Mouse (Mus musculus): ENCODE results near the gene Ip6k2.

DNA sequence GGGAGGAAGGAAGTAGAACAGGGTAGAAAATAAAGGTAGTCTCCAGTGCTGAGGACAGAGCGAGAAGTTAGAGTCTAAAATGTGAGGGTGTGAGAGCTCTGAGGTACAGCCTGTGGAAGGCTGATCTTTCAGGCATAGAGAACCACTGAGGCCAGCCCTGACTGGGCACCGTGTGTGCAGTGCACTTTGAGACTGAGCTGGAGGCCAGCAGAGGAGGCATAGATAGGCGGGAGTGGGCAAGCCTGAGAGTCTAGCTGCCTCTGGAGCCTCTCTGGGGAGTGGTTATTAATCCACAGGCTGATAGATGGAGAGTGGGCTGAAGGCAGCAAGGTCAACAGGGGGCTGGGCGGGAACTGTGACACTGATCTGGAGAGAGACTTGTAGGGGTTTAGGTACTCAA lies 1.7 kb upstream of the Ip6k2 start:
- TF ChIP-seq EP300 (IDR thresholded peaks at IDR 0.05; ENCODE audit: low read depth) (no peak), CTCF (IDR thresholded peaks at IDR 0.05; ENCODE audit: low read depth) (no peak)

Measured in liver, embryonic 14.5 days (tissue).